Mouse (Mus musculus) lung, postnatal 0 days (tissue): ENCODE measurements at regions not wholly inside any gene's neighbourhood (a gene's known extent, or its start where the extent isn't known, plus 50 kb on each side); places are given as distances from the start of the nearest gene placed in this dataset.

ENCODE experiments used
- CTCF ChIP-seq: IDR thresholded peaks from 2 replicates; pipeline ENCODE4 v1.5.1; 2016; ENCODE audit warnings: antibody characterized with exemption, mild to moderate bottlenecking
- EP300 ChIP-seq: IDR thresholded peaks from 2 replicates; pipeline ENCODE4 v1.6.1; 2016; ENCODE audit warnings: antibody characterized with exemption, mild to moderate bottlenecking, control low read depth

GRCm38 (mm10) chrX:77367351-77367750, 143.5 kb upstream of the Tbl1x start:
- TF ChIP-seq EP300 (no peak), CTCF (no peak)
